Mouse (Mus musculus) lung, postnatal 10 days (tissue): ENCODE results near the gene Gm17581.
"Not testable (repeated sequence)": the region's sequence is repeated elsewhere in the genome, so short reads cannot be mapped to it uniquely, and the experiment has no call there.

Source experiments
- DNase-seq: peaks from one replicate; pipeline ENCODE4 v3.0.0; 2021

The Gm17581 gene

GRCm38 (mm10) chr2:155735766-155736165 is at the start of gene Gm17581:
Gm17581 (minus strand) TSS chr2:155735866.
- DNase-seq, result not testable (repeated sequence)

GRCm38 (mm10) chr2:155784534-155784933 is 48.9 kb upstream of the Gm17581 start:
- no peak for DNase-seq

- DNase-seq, result no peak
Measured at GRCm38 (mm10) chr2:155779506-155779905, 43.8 kb upstream of the Gm17581 start.

GRCm38 (mm10) chr2:155779066-155779465 is 43.4 kb upstream of the Gm17581 start:
- DNase-seq, result no peak

GRCm38 (mm10) chr2:155778004-155778403 is 42.3 kb upstream of the Gm17581 start:
- DNase-seq, result no peak

- no peak for DNase-seq
Measured at GRCm38 (mm10) chr2:155777688-155777985, 42.0 kb upstream of the Gm17581 start.

GRCm38 (mm10) chr2:155776824-155777687 is 41.4 kb upstream of the Gm17581 start:
- no peak for DNase-seq

- peak; percentile 79 for DNase-seq
Measured at GRCm38 (mm10) chr2:155775685-155776263, 40.1 kb upstream of the Gm17581 start.

GRCm38 (mm10) chr2:155774927-155775684 is 39.4 kb upstream of the Gm17581 start, which contains the start of gene Mmp24:
Mmp24 (plus strand) TSS chr2:155775342.
- no peak for DNase-seq

- no peak for DNase-seq
Measured at GRCm38 (mm10) chr2:155774261-155774926, 38.7 kb upstream of the Gm17581 start.

GRCm38 (mm10) chr2:155773664-155774063 is 38.0 kb upstream of the Gm17581 start:
- DNase-seq, result no peak

- DNase-seq, result peak; percentile 81
Measured at GRCm38 (mm10) chr2:155764679-155765418, 29.2 kb upstream of the Gm17581 start.

GRCm38 (mm10) chr2:155756855-155757566 is 21.3 kb upstream of the Gm17581 start:
- peak; percentile 13 for DNase-seq

- peak; percentile 75 for DNase-seq
Measured at GRCm38 (mm10) chr2:155755746-155756145, 20.1 kb upstream of the Gm17581 start.

- DNase-seq, result peak; percentile 62
Measured at GRCm38 (mm10) chr2:155751014-155751786, 15.5 kb upstream of the Gm17581 start, which contains the start of gene Procr. Procr (plus strand) TSS chr2:155751117.

- DNase-seq, result no peak
Measured at GRCm38 (mm10) chr2:155749394-155749793, 13.7 kb upstream of the Gm17581 start.

- no peak for DNase-seq
Measured at GRCm38 (mm10) chr2:155745487-155745886, 9.8 kb upstream of the Gm17581 start.

GRCm38 (mm10) chr2:155743351-155743750 is 7.7 kb upstream of the Gm17581 start:
- DNase-seq, result no peak

GRCm38 (mm10) chr2:155742931-155743337 is 7.3 kb upstream of the Gm17581 start:
- peak; percentile 79 for DNase-seq

GRCm38 (mm10) chr2:155742211-155742610 is 6.5 kb upstream of the Gm17581 start:
- DNase-seq, result peak; percentile 13

GRCm38 (mm10) chr2:155737803-155738202 is 2.1 kb upstream of the Gm17581 start:
- DNase-seq, result peak; percentile 11
